Mouse (Mus musculus) left cerebral cortex, adult 9 months (tissue): ENCODE results near the gene Ift122.
A peak's percentile ranks its signal among the peaks of the same experiment; 100 is the strongest.

Experiments
- DNase-seq, 2 experiments: peaks; one replicate each; pipeline ENCODE4 v3.0.0; 2022; ENCODE audit warnings: low spot score in 2 of 2

Ift122 gene

GRCm38 (mm10) chr6:115891497-115892061 lies 38.3 kb downstream of the Ift122 start:
- peak; percentile 70 to 91 for DNase-seq

DNA sequence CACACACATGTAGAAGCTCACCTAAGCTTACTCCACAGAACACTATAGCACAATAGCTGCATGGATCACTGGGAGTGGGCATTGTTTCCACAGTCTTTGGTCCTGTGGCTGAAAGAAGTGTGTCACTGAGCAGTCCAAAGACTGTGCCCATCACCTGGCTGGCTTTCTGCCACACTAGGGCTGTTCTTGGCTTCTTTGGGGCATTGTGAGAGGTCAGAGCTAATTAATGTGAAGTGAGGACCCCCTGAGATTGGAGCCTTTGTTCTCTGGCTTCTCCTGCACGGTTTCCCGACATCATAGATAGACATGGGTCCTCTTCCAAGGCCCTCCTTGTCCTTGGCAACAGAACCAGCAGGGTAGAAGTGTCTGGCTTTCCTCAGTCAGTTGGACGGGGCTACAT lies 39.1 kb downstream of the Ift122 start:
- DNase-seq, result no peak

DNA sequence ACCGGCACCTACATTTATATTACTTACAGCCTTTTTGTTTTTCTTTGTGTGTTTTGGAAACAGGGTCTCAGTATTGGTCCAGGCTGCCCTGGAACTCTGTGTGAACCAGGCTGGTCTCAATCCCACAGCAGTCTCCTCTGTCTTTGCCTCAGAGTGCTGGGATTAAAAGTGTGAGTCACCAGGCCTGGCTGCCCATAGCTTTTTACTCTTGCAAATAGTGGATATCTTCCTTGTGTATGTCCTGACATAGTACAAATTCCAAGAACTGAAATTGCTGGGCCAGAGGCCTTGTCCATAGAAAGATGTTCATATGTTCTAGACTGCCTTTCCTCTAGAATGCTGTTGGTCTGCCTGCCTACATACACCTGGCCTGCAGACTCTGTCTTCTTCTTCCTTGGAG lies 43.1 kb downstream of the Ift122 start:
- DNase-seq, result no peak

GRCm38 (mm10) chr6:115897117-115897516 lies 43.8 kb downstream of the Ift122 start:
- no peak for DNase-seq

- no peak for DNase-seq
Observed at GRCm38 (mm10) chr6:115897926-115898520, 44.8 kb downstream of the Ift122 start.

DNA sequence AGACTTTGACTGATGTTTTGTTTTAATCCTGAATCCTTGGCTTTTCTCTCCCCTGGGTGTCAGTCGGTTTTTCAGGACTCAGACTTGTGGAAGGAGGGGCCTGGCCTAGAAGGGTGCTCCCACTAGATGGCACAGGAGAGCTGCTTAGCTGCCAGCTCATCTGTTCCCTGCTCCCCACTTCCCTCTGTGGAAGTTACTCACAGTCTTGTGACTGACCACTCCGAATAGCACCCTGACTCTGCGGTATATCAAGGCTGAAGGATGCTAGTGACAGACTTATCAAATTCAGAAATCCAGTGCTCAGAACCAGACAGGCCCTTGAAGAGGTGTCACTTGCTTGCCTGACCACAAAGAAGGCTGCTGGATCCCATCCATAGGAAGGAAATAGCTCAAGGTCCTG lies 47.8 kb downstream of the Ift122 start:
- DNase-seq, result peak; percentile 56 to 87

DNA sequence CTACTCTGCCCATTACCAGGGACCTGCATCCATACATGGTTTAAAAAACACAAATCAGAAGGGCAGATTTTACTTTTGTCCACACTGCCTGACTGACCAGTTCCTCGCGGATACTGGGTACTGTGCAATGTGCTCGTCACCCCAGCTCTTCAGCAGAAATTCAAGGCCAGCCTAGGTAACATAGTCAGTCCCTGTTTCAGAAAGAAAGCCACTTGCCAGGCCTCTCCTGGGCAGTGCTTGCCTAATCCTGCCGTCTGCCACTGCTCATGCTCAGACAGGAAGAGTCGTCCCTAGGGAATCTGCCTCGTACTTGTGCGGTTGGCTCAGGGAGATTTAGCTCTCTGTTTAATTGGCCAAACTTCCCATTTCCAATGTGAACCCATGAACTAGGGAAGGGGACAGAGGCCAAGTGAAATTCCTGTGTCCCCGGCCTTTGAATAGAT lies 48.2 kb downstream of the Ift122 start:
- no peak for DNase-seq

- no peak for DNase-seq
Observed at GRCm38 (mm10) chr6:115902545-115902944, 49.3 kb downstream of the Ift122 start.

DNA sequence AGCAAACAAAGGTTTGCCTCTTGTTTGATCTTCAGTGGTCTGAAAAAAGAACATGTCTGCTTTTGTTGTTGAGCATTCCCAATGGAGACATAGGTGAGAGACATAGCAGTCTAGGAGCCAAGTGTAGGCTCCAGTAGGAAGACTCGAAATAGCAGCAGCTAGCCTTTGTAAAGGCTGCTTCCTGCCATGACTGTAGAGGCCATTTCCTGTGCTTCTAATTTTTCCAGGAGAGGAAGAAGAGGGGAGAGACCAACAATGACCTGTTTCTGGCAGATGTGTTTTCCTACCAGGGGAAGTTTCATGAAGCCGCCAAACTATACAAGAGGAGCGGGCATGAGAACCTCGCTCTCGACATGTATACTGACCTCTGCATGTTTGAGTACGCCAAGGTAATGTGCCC lies 52.3 kb downstream of the Ift122 start:
- DNase-seq, result no peak

DNA sequence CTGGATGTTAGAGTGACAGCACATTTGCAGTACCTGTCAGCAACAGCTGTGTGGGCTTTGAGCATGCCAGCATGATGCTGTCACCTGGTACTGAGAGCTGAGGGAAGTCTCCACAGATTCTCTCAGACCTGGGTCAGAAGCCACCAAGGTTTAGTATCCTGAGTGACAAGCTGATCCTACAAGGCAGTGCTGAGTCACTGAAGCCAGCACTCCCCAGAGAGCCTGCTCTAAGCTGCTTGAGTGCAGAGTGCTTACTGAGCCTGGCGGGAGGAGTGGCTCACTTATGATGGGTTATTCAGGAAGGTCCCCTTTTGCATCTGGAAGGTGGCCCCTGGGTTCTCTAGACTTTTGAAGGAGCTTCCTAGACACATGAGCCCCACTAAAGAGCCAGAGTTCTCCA lies 53.2 kb downstream of the Ift122 start:
- DNase-seq, result no peak

GRCm38 (mm10) chr6:115906871-115907270 lies 53.6 kb downstream of the Ift122 start:
- no peak for DNase-seq

DNA sequence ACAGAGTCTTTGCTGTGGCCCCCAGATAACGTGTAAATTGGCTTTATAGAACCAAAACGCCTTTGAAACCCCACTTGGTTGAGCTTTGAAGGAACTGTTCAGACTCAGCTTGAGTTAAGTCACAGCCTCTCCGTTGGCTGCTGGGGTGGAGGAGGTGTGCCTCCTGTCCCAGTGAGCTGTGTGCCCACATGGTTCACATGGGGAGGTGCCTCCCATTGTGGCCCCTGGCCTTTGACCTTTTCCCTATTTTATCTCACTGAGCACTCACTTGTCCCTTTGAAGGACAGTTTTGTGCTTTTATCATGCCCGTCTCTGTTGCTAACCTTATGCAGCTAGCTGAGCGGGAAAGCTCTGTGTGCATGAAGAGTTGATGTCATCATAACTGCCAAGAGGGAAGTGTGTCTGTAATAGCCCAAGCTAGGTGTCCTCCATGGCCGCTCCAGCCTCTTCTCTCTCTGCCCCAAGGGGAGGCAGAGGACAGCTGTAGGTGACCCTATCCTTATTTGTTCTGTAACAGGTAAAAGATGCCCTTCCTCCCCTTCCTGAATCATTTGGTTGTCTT lies 55.2 kb downstream of the Ift122 start:
- DNase-seq, result no peak

GRCm38 (mm10) chr6:115909052-115909451 lies 55.8 kb downstream of the Ift122 start:
- DNase-seq, result no peak

DNA sequence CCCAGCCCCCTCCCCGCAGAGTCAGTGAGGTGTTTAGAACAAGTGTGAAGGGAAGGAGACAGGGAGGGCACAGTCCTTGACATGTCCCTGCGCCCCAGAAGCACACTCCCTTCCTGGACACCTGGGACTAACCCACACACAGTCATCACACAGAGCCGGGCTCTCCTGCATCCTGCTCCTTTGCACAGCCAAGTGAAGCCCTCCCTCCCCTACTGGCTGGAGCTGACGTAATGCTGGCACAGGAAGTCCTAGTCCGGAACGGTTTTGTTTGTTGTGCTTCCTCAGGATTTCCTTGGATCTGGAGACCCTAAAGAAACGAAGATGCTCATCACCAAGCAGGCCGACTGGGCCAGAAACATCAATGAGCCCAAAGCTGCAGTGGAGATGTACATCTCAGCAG lies 56.7 kb downstream of the Ift122 start:
- no peak for DNase-seq

DNA sequence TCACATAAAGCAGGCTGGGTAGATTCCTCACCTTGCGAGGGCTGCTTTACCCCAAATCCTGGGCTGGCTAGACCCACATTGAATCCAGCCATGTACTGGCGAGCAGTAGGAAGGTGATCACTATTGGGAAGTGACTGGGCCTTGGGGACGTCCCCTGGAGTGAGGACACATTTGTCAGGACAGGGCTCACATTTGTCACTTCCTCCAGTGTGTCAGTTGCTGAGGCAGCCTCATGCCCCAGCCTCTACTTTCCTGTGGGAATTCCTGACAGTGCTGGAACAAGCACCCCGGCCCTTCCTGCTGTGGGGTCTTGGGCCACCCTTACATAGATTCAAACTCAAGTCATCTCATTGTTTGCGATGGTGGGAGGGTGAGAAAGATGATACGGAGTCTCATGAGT lies 58.5 kb downstream of the Ift122 start:
- no peak for DNase-seq

DNA sequence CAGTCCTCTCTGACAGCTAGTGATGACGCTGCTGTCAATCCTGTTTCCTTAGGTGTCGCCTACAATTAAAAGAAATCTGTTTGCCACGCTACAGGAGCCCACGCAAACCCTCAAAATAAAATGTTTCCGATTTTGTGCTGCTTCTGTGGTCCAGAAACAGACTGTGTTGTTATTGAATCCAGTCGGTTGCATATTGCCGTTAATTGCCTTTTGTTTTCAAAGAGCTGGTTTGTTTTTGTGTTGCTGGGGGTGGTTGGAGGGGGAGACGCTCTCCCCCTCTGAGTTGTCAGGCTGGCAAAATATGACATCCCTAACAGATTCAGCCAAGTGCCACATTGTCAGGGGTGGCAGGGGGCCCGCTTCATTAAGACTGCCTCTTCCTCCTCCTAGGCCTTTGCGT lies 60.2 kb downstream of the Ift122 start:
- DNase-seq, result no peak

- DNase-seq, result peak; percentile 66 to 76
Observed at GRCm38 (mm10) chr6:115914511-115915202, 61.4 kb downstream of the Ift122 start.

GRCm38 (mm10) chr6:115915601-115916445 lies 62.6 kb downstream of the Ift122 start:
- peak; percentile 62 to 77 for DNase-seq

- DNase-seq, result no peak
Observed at GRCm38 (mm10) chr6:115916611-115917010, 63.3 kb downstream of the Ift122 start.

DNA sequence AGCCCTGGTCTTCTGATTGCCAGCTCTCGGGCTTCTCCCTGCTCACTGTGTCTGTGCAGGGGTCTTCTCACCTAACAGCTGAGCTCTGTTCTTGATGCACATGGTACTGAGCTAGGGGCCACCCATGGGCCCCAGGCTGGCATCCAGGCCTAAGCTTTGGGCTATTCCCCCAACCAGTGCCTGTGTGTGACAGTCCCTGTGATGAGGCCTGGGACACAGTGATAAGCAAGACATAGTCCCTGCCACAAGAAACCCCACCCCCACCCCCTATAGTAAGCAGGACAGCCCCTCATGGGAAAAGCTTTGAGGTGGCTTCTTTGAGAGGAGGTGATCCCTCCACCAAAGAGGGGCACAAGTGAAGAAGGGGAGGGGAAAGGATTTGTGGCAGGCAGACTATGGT lies 65.3 kb downstream of the Ift122 start:
- DNase-seq, result no peak

GRCm38 (mm10) chr6:115919876-115920275 lies 66.6 kb downstream of the Ift122 start:
- no peak for DNase-seq

- DNase-seq, result no peak
Observed at GRCm38 (mm10) chr6:115924829-115925228, 71.6 kb downstream of the Ift122 start.
